Mouse (Mus musculus) hindbrain, embryonic 15.5 days (tissue): ENCODE data around the gene Ctf1. TPM values are rescaled to one million over a fixed set of nuclear protein-coding genes. Genes with fewer than 3 reads are reported as not detected.

Experiments used
- ATAC-seq: fragments of 200-750 bp; cut with Nextera tagmentation; 2 replicates; pipeline ENCODE4 v1.8.0; 2017; ENCODE audit warnings: low read depth, moderate number of reproducible peaks, moderate TSS enrichment; ENCODE audit not compliant: low FRiP score
- H3K27ac ChIP-seq: fragments of 300-500 bp; sonication (generic); replicated peaks from 2 replicates; pipeline ENCODE4 v1.5.1; 2015; ENCODE audit warnings: mild to moderate bottlenecking, inconsistent platforms
- H3K27me3 ChIP-seq: fragments of 300-500 bp; sonication (generic); 2 replicates; pipeline ENCODE4 v1.6.1; 2015; ENCODE audit warnings: control low read depth, inconsistent platforms
- H3K36me3 ChIP-seq: fragments of 300-500 bp; sonication (generic); 2 replicates; pipeline ENCODE4 v1.6.1; 2015; ENCODE audit warnings: control low read depth, inconsistent platforms
- H3K4me1 ChIP-seq: fragments of 300-500 bp; sonication (generic); replicated peaks from 2 replicates; pipeline ENCODE4 v1.6.1; 2015; ENCODE audit warnings: control low read depth, inconsistent platforms
- H3K4me2 ChIP-seq: fragments of 300-500 bp; sonication (generic); 2 replicates; pipeline ENCODE4 v1.6.1; 2015; ENCODE audit warnings: moderate library complexity, mild to moderate bottlenecking, inconsistent platforms
- H3K4me3 ChIP-seq: fragments of 300-500 bp; sonication (generic); 2 replicates; pipeline ENCODE4 v1.5.1; 2015; ENCODE audit warnings: mild to moderate bottlenecking, inconsistent platforms
- H3K9ac ChIP-seq: fragments of 300-500 bp; sonication (generic); 2 replicates; pipeline ENCODE4 v1.6.1; 2015; ENCODE audit warnings: inconsistent platforms
- H3K9me3 ChIP-seq: fragments of 300-500 bp; sonication (generic); 2 replicates; pipeline ENCODE4 v1.6.1; 2016; ENCODE audit warnings: control low read depth, inconsistent platforms
- WGBS: fragments of 180-500 bp; shearing (Covaris S2); methylation state at CpG from one replicate; pipeline ENCODE4 v1.1.7; 2015; 5-methylcytosine and 5-hydroxymethylcytosine counted together
- polyA plus RNA-seq: library from polyadenylated mRNA; unstranded; fragments of >200 nt; fragmentation: Nextera tagmentation; extraction: Ambion mirVana; gene quantifications from 2 replicates; pipeline ENCODE4 v1.2.1, GENCODE M21; 2015

The Ctf1 gene
- polyA plus RNA-seq, 1 experiment from 2014 or later, result 5.4 TPM

- Histone ChIP-seq H3K4me3 (no peak overlapping the region), H3K4me2 (no peak overlapping the region), H3K27me3 (no peaks in the 10 kb centered on the region), H3K9me3 (no peaks in the 10 kb centered on the region), H3K27ac (no peak overlapping the region), H3K9ac (no peak overlapping the region), H3K36me3 (peaks cover 50% of the 10 kb centered on the region), H3K4me1 (no peaks in the 10 kb centered on the region)
- ATAC-seq, result no peak
- WGBS, result 91% methylated on average over 3 of the region's 3 CpGs
These were observed 11.7 kb upstream of the Ctf1 start for GRCm38 (mm10) chr7:127700712-127701331.

- no peak overlapping the region for H3K4me3 ChIP-seq
- no peak overlapping the region for H3K9ac ChIP-seq
- H3K4me1 ChIP-seq, result peaks cover 13% of the 10 kb centered on the region
- no peak overlapping the region for H3K4me2 ChIP-seq
- no peaks in the 10 kb centered on the region for H3K9me3 ChIP-seq
- WGBS, result 94% methylated on average over 8 of the region's 8 CpGs
- no peak for ATAC-seq
- peaks cover 50% of the 10 kb centered on the region for H3K36me3 ChIP-seq
- no peak overlapping the region for H3K27ac ChIP-seq
- no peaks in the 10 kb centered on the region for H3K27me3 ChIP-seq
These were observed 8.9 kb upstream of the Ctf1 start for GRCm38 (mm10) chr7:127703561-127704178.

GRCm38 (mm10) chr7:127704598-127704997 is 7.9 kb upstream of the Ctf1 start:
- H3K4me3 ChIP-seq, result no peak overlapping the region
- no peak for ATAC-seq
- peaks cover 46% of the 10 kb centered on the region for H3K36me3 ChIP-seq
- peaks cover 20% of the 10 kb centered on the region for H3K4me1 ChIP-seq
- no peaks in the 10 kb centered on the region for H3K27me3 ChIP-seq
- 74% methylated on average over 6 of the region's 6 CpGs for WGBS
- no peaks in the 10 kb centered on the region for H3K9me3 ChIP-seq
- H3K4me2 ChIP-seq, result no peak overlapping the region
- H3K9ac ChIP-seq, result no peak overlapping the region
- no peak overlapping the region for H3K27ac ChIP-seq

- ATAC-seq, result no peak
- Histone ChIP-seq H3K27ac (no peak overlapping the region), H3K9ac (no peak overlapping the region), H3K4me2 (no peak overlapping the region), H3K4me1 (peaks cover 20% of the 10 kb centered on the region), H3K4me3 (no peak overlapping the region), H3K9me3 (no peaks in the 10 kb centered on the region), H3K36me3 (peaks cover 36% of the 10 kb centered on the region), H3K27me3 (no peaks in the 10 kb centered on the region)
- 70% methylated on average over 4 of the region's 4 CpGs for WGBS
These were observed 6.8 kb upstream of the Ctf1 start for GRCm38 (mm10) chr7:127705706-127706105.

- Histone ChIP-seq H3K27me3 (no peaks in the 10 kb centered on the region), H3K4me1 (peaks cover 22% of the 10 kb centered on the region), H3K36me3 (peaks cover 30% of the 10 kb centered on the region), H3K9ac (peak overlapping the region; percentile 61), H3K4me2 (peak overlapping the region; percentile 74), H3K27ac (peak overlapping the region; percentile 90), H3K4me3 (peak overlapping the region; percentile 61), H3K9me3 (no peaks in the 10 kb centered on the region)
- 32% methylated on average over 22 of the region's 22 CpGs for WGBS
- ATAC-seq, result 0 out of 2 replicates have a peak, but pooled peaks have one; percentile 2
These were observed 5.2 kb upstream of the Ctf1 start for GRCm38 (mm10) chr7:127707045-127707956.

- no peaks in the 10 kb centered on the region for H3K27me3 ChIP-seq
- H3K4me1 ChIP-seq, result peaks cover 28% of the 10 kb centered on the region
- H3K9ac ChIP-seq, result peak overlapping the region; percentile 61
- H3K9me3 ChIP-seq, result no peaks in the 10 kb centered on the region
- H3K27ac ChIP-seq, result peak overlapping the region; percentile 90
- H3K4me2 ChIP-seq, result peak overlapping the region; percentile 74
- ATAC-seq, result peak; percentile 9; the same call in 1 of the 2 replicates
- peaks cover 28% of the 10 kb centered on the region for H3K36me3 ChIP-seq
- whole genome bisulfite sequencing, result 1% methylated on average over 5 of the region's 5 CpGs
- H3K4me3 ChIP-seq, result peak overlapping the region; percentile 61
These were observed 4.7 kb upstream of the Ctf1 start for GRCm38 (mm10) chr7:127707957-127708206.

- peak within 1 kb of the TSS; percentile 61 for H3K9ac ChIP-seq
- no peaks in the 10 kb centered on the region for H3K9me3 ChIP-seq
- no peaks in the 10 kb centered on the region for H3K27me3 ChIP-seq
- H3K4me2 ChIP-seq, result peak within 1 kb of the TSS; percentile 74
- ATAC-seq, result peak; percentile 82
- H3K4me3 ChIP-seq, result peak within 1 kb of the TSS; percentile 61
- H3K36me3 ChIP-seq, result peaks cover 22% of the 10 kb centered on the region; the same call in 1 of the 2 replicates
- under 1% methylated on average over 54 of the region's 90 CpGs for WGBS
- H3K4me1 ChIP-seq, result peaks cover 32% of the 10 kb centered on the region
- H3K27ac ChIP-seq, result peak within 1 kb of the TSS; percentile 90
These were observed 4.1 kb upstream of the Ctf1 start, which contains the start of gene Bcl7c for GRCm38 (mm10) chr7:127708207-127709078. Gene Bcl7c (minus strand): TSS chr7:127708933.

GRCm38 (mm10) chr7:127709261-127709979 is 3.1 kb upstream of the Ctf1 start:
- peak overlapping the region; percentile 61 for H3K4me3 ChIP-seq
- H3K4me2 ChIP-seq, result peak overlapping the region; percentile 74
- ATAC-seq, result no peak
- H3K9ac ChIP-seq, result peak overlapping the region; percentile 61; the same call in 1 of the 2 replicates
- peaks cover 32% of the 10 kb centered on the region for H3K4me1 ChIP-seq
- H3K27me3 ChIP-seq, result no peaks in the 10 kb centered on the region
- 84% methylated on average over 5 of the region's 5 CpGs for WGBS
- H3K36me3 ChIP-seq, result peaks cover 18% of the 10 kb centered on the region; the same call in 1 of the 2 replicates
- no peaks in the 10 kb centered on the region for H3K9me3 ChIP-seq
- peak overlapping the region; percentile 90 for H3K27ac ChIP-seq

GRCm38 (mm10) chr7:127711031-127711430 is 1.5 kb upstream of the Ctf1 start:
- 91% methylated on average over 3 of the region's 3 CpGs for WGBS
- H3K4me2 ChIP-seq, result no peak overlapping the region
- no peaks in the 10 kb centered on the region for H3K9me3 ChIP-seq
- no peak overlapping the region for H3K9ac ChIP-seq
- no peaks in the 10 kb centered on the region for H3K27me3 ChIP-seq
- H3K27ac ChIP-seq, result no peak overlapping the region
- H3K4me1 ChIP-seq, result peaks cover 32% of the 10 kb centered on the region
- ATAC-seq, result no peak
- no peak overlapping the region for H3K4me3 ChIP-seq
- H3K36me3 ChIP-seq, result peaks cover 6% of the 10 kb centered on the region; the same call in 1 of the 2 replicates

- H3K4me1 ChIP-seq, result peaks cover 32% of the 10 kb centered on the region
- no peak for ATAC-seq
- H3K9ac ChIP-seq, result no peak overlapping the region
- no peaks in the 10 kb centered on the region for H3K27me3 ChIP-seq
- H3K4me2 ChIP-seq, result no peak overlapping the region
- no peak overlapping the region for H3K4me3 ChIP-seq
- H3K36me3 ChIP-seq, result peaks cover 2% of the 10 kb centered on the region; the same call in 1 of the 2 replicates
- no peaks in the 10 kb centered on the region for H3K9me3 ChIP-seq
- H3K27ac ChIP-seq, result no peak overlapping the region
- WGBS, result 72% methylated on average over 3 of the region's 3 CpGs
These were observed 1.1 kb upstream of the Ctf1 start for GRCm38 (mm10) chr7:127711456-127711855.

- Histone ChIP-seq H3K9me3 (no peaks in the 10 kb centered on the region), H3K4me1 (peaks cover 19% of the 10 kb centered on the region), H3K27ac (no peak overlapping the region), H3K4me2 (no peak overlapping the region), H3K4me3 (no peak overlapping the region), H3K36me3 (no peaks in the 10 kb centered on the region), H3K9ac (no peak overlapping the region), H3K27me3 (no peaks in the 10 kb centered on the region)
- no peak for ATAC-seq
- 84% methylated on average over 4 of the region's 4 CpGs for WGBS
These were observed 2.3 kb downstream of the Ctf1 start for GRCm38 (mm10) chr7:127714816-127715215.
